Mouse (Mus musculus): ENCODE measurements around the gene Ctsk.
A peak's percentile ranks its signal among the peaks of the same experiment; 100 is the strongest.

DNA sequence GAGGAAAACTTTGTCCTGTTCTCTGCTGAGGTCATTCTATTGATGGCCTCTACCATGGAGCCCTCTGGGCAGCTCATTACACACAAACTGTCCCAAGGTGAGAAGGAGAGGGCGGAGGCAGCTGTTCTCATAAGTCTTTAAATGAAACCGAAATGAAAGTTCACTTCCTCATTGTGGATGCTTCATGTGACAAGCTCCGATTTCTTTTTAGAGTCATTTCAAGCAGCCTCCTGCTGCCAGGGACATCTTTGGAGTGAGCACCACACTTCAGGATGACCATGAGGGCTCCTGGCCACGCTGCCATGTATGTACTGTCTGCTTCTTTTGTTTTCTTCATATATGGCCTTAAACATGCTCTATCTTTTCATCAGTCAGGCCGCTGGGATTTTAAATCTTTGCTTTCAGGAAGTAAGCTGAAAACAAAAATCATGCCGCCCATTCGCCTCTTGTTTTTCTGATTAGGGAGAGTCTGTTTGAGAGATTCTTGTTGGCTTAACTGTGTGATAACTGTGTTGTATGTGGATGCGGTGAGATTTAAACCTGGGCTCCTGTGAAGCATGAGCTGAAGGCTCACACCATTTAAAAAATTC lies 27.7 kb downstream of the Ctsk start, which contains the start of gene Ctss:
- TF ChIP-seq CTCF (IDR thresholded peaks at IDR 0.05; ENCODE audit: extremely low read depth, insufficient read length, insufficient replicate concordance, low read depth, low read length) (no peak), POLR2A (IDR thresholded peaks at IDR 0.05; ENCODE audit: low read depth, low read length) (peak; percentile 46; the same call in 1 of the 2 replicates)
